Mouse (Mus musculus) CD4-positive helper T cell, adult 2 months (primary cell): ENCODE results near the gene E430018J23Rik.
"Not testable (repeated sequence)": the region's sequence is repeated elsewhere in the genome, so short reads cannot be mapped to it uniquely, and the experiment has no call there.

Experiments used
- DNase-seq: peaks from one replicate; pipeline ENCODE4 v3.0.0-alpha.2; 2012; ENCODE audit warnings: low read depth, missing footprints, low spot score

Gene E430018J23Rik

GRCm38 (mm10) chr7:127378310-127378921, 15.0 kb downstream of the E430018J23Rik start:
- DNase-seq = no peak

- DNase-seq = peak; percentile 96
These were observed 17.9 kb downstream of the E430018J23Rik start, which contains the start of gene Zfp747 for GRCm38 (mm10) chr7:127375271-127376245. Zfp747 (minus strand) TSS chr7:127376050.

GRCm38 (mm10) chr7:127371870-127372269, 21.6 kb downstream of the E430018J23Rik start:
- DNase-seq = not testable (repeated sequence)

- DNase-seq = no peak
These were observed 22.2 kb downstream of the E430018J23Rik start for GRCm38 (mm10) chr7:127371213-127371612.

GRCm38 (mm10) chr7:127366249-127366648, 27.2 kb downstream of the E430018J23Rik start:
- DNase-seq = no peak

GRCm38 (mm10) chr7:127364166-127364565, 29.3 kb downstream of the E430018J23Rik start:
- no peak for DNase-seq

- no peak for DNase-seq
These were observed 29.9 kb downstream of the E430018J23Rik start for GRCm38 (mm10) chr7:127363475-127363921.

- DNase-seq = peak; percentile 74
These were observed 31.0 kb downstream of the E430018J23Rik start for GRCm38 (mm10) chr7:127362418-127362817.

GRCm38 (mm10) chr7:127361449-127361848, 32.0 kb downstream of the E430018J23Rik start:
- DNase-seq = no peak

- DNase-seq = no peak
These were observed 33.2 kb downstream of the E430018J23Rik start for GRCm38 (mm10) chr7:127360265-127360664.

GRCm38 (mm10) chr7:127358472-127358871, 35.0 kb downstream of the E430018J23Rik start:
- no peak for DNase-seq

GRCm38 (mm10) chr7:127357871-127358270, 35.6 kb downstream of the E430018J23Rik start:
- no peak for DNase-seq

GRCm38 (mm10) chr7:127355796-127356195, 37.6 kb downstream of the E430018J23Rik start:
- no peak for DNase-seq

- no peak for DNase-seq
These were observed 42.0 kb downstream of the E430018J23Rik start for GRCm38 (mm10) chr7:127351230-127352004.

- DNase-seq = no peak
These were observed 46.8 kb downstream of the E430018J23Rik start for GRCm38 (mm10) chr7:127346676-127347075.

- peak; percentile 83 for DNase-seq
These were observed 47.7 kb downstream of the E430018J23Rik start, which contains the start of gene Zfp768 for GRCm38 (mm10) chr7:127345512-127346325. Zfp768 (minus strand) TSS chr7:127345589.

- peak; percentile 23 for DNase-seq
These were observed 48.3 kb downstream of the E430018J23Rik start for GRCm38 (mm10) chr7:127345092-127345491.

- no peak for DNase-seq
These were observed 49.1 kb downstream of the E430018J23Rik start for GRCm38 (mm10) chr7:127344371-127344770.

- no peak for DNase-seq
These were observed 49.9 kb downstream of the E430018J23Rik start for GRCm38 (mm10) chr7:127343351-127344019.

- DNase-seq = no peak
These were observed 50.5 kb downstream of the E430018J23Rik start for GRCm38 (mm10) chr7:127342888-127343287.
